Mouse (Mus musculus) central nervous system, embryonic 11.5 days (tissue): ENCODE results near the gene Piwil1. TPM values are rescaled to one million over a fixed set of nuclear protein-coding genes. Genes with fewer than 3 reads are reported as not detected.

Experiments
- polyA plus RNA-seq: library from polyadenylated mRNA; depleted of rRNA; stranded (reverse); fragments of >200 nt; gene quantifications from 2 replicates; pipeline ENCODE4 v1.2.3, GENCODE M21; 2012; rRNA removed

Gene Piwil1
- polyA plus RNA-seq, result 0.10 and 0.16 TPM in 2 replicates

DNA sequence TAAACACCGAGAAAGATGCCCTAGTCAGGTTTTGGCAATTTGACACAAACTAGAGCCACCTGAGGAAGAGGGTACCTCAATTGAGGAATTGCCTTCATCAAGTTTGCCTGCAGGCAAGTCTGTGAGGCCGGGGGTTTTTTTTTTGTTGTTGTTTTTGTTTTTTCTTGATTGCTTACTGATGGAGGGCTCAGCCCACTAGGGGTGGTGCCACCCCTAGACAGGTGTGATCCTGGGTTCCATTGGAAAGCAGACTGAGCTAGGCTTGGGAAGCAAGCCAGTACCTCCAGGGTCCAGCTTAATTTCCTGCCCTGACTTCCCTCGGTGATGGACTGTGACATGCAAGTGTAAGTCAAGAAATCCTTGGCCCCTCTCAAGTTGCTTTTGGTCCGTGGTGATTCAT, at the start of gene Piwil1:
Piwil1 (plus strand) TSS at position 301 of the 400 bp plus-strand sequence.

Other genes with a start within 250 kb of the Piwil1 start
- gene Fzd10, start 101.7 kb upstream of the Piwil1 start, polyA plus RNA-seq, result 37.7 and 54.4 TPM in 2 replicates